Mouse (Mus musculus): ENCODE results near the gene Cd2. TPM values are rescaled to one million over a fixed set of nuclear protein-coding genes. Genes with fewer than 3 reads are reported as not detected.

Gene Cd2
- total RNA-seq, 4 experiments from 2014 or later: not detected

DNA sequence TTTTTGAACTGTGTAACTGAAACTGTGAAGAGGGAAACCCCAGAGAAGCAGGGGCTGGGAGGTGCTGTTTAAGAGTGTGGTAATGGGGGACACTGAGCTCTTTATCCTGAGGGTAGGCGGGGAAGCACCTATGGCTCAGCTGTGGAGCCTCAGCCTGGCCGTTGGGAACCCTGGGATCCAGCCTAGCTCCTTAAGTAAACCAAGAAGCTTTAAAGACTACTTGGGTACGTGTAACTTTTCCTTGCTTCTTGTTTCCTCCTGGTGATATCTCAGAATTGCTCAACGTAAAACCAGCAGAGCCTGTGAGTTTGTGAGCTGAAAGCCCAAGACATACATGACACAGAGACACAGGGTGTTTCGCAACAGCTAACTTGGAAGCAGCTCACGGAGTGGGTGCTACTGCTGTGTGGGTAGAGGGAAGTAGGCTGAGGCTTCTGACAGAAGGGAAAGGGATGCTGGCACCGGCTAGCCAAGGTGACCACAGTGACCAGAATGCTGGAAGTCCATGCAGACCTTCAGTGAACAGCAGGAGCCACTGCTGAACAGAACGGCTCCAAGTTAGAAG, 5.9 kb upstream of the Cd2 start:
- DNase-seq (ENCODE audit: low spot score in 2 of 2): no peak

DNA sequence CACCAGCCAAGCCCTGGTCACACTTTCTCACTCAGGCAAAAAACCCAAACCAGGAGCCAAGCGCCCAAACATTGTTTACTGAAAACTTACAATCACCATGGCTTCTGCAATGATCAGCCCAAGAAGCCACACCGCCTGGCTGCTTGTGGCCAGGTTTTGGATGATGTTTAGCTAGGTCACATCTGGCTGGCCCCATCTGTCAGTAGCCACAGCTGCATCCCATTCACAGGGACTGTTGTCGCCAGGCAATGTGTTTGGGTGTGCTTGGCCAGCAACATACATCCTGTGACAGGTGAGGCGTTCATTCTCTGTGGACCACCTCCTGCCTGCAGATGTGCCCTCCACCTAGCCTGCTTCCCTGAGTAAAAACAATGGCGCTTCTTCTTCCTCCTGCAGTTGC, 4.9 kb upstream of the Cd2 start:
- DNase-seq (ENCODE audit: low spot score in 2 of 2): no peak

DNA sequence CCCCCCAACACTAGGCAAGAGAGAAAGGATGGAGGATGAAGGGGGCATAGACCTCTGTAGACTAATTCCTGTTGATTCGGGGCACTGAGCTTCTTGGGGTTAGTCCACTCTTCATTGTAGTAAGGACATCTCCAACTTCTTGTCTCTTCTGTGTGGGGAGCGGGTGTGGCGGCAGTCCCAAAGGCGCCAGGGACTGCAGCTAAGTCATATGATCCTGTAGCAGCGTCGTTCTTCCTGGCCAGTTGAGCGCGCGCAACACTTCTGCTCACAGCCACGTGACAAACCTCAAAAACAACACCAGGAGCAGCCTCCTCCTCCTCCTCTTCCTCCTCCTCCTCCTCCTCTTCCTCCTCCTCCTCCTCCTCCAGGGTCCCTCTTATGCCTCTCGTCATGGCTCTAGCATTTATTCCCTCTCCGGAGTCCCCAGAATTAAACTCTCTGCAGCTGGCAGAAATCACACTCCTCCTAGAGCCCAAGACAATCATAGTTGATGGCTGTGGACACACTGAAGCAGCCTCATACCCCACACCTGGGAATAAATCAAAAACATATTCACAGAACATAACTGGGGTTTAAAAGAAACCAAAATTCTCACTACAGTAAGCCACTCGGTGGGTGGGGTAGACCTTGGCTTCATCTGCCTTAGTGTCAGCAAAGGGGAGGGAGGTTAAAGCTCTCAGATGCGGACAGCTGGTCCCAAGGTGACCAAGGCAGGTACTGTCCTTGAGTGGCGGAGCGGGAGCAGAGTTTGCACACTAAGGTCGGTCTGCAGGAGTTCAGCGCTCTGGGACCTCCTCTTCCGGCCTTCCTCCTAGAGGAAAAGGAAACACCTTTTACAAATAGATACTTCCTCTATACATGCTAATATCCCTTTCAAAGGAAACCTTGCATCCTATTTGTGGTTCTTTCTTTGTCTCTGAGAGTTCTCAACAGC, 3.1 kb upstream of the Cd2 start:
- no peak for DNase-seq (ENCODE audit: low spot score in 2 of 2)

DNA sequence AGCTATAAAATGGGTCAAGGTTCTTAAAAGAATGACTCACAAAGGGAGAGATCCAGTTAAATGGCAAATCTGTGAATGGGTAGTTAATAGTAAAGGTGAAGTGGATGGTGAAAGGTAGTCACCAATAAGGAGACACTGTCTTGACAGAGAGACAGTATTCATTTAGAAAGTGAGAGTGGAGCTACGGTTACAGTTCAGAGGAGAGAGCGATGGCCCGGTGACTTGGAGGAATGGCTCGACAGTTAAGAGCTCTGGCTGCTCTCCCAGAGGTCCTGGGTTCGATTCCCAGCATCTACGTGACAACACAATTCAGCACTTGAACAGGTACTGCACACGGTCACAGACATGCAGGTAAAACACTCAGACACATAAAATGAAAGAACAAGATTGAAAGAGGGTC, 2.3 kb upstream of the Cd2 start:
- DNase-seq (ENCODE audit: low spot score in 2 of 2): no peak

DNA sequence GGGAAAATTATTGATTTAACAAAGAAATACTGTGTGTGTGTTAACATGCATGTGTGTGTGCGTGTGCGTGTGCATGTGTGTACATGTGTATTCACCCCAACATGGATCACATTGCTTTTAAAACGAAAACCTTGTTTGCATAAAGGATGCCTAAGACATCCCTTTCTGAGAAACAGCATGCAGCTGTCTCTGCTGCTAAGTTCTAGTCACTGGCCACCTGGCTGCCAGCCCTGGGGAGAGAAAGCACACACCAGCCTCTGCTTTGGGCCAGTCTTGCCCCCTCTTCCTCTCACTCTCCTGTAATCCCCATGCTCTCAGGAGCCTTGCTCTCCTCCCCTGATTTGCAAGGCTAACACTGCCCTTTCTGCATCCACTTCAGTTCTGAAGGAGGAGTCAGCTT, 1.7 kb upstream of the Cd2 start:
- DNase-seq (ENCODE audit: low spot score in 2 of 2): no peak

DNA sequence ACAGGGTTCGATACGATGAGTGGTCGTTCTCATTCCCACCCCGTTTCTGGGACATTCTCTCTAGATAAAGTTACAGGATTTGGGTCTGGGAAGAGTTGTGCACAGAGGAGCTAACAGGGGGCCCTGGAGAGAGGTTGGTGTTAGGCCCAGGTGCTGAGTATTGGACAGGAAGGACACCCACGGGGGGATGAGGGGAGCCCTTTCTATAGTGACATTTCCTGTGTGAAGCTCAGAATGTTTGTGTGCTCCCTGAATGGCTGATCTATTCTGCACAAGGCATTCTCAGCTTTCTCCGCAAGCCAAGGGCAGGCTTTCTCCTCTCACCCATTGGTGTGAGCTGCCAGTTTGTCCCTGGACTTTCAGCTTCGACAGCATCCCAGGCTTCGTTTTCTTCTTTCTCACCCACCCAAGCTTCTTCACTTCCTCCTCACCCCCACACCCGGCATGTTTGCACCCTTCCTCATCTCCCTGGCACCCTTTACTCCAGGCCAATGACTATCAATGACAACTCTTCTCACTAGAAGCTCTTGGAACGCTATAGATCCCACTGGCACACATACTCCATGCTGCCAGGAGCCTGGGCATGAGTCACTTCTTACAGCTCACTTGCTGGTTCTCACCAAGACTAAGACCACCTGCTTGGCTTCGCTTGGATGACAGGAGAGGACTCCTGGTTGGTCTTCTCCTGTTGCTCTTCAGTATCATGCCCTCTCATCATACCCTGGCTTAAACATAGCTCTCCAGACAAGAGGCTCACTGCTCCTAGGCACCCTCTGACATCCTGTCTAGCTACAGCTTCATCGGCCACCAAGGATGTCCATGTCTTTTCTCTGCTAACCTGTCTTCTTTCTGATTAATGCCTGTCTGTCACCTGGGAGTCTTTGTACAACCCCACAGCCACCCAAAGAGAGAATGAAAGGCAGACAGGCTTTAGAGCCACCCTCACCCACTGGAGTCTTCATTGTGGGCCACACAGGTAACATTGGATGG, 1.1 kb downstream of the Cd2 start:
- no peak for DNase-seq (ENCODE audit: low spot score in 2 of 2)

DNA sequence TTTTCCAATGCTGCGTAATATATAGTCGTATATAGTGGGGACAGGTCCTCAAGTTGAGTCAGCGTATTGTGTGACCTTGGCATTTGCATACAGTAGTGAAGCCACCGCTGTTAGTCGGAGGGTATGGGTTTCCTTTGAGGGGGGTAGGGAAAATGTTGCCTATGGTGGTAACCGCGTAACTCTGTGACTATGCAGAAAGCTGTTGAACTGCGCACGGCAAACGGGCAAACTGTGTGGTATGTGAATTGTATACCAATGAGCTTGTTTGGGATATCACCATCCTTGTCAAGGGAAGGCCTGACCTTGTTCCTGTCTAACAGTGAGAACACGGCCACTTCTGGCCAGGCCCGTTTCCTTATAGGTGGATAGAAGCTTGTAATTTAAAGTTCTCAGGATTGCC, 1.9 kb downstream of the Cd2 start:
- no peak for DNase-seq (ENCODE audit: low spot score in 2 of 2)

DNA sequence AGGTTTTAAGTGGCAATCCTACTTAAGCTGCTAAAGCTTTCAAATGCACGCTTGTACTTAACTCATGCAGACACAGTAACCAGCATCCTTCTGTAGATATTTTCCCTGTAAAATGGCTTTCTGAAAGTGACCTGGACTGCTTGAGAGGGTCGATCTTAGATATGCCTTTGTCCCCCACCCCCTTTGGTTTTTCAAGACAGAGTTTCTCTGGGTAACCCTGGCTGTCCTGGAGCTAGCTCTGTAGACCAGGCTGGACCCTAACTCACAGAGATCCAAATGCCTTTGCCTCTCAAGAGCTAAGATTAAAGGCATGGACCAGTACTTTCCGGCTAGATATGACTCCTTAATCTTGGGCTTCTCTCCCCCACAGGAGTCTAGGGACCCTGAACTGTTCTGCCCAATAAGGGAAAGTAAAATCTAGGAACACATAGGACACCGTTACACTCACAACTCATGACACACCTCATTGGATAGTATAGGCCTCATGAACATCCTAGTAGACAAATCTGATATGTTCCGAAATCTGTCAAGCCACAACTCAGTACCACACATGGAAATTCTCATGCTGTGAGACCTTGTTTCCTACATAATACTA, 2.6 kb downstream of the Cd2 start:
- no peak for DNase-seq (ENCODE audit: low spot score in 2 of 2)

DNA sequence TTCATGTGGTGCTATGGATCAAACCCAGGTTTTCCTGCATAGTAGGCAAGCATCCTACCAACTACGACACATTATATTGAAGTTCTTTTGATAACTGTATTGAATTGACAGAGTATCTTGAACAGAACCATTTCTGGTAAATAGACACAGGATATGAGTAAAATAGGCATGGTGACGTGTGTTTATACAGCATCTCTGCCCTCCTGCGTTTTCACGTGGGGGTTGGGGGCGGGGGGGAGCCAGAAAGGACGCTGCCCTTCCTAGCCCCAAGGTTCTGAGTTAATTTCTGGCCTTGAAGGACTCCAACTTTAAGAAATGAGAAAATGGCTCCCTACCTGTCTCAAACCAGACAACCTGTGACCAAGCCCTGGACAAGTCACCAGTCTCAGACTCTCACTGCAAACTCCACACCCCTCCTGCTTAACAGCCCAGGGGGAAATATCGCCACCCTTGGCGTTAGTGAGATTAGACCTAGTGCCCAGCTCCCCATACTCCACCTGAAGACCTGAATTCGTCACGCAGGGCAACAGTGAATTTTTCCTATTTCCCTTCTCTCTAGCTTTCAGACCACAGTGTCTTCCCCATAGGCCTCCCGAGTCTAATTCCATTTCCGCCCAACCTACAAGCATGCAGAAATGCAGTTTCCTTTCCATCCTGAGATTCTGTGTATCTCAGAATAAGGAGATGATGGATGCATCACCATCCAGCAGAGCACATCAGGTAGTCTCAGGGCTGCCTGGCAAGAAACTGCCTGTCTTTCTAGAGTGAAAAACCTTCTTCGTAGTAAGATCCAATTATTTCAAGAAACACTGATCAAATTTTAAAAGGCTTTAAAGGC, 3.7 kb downstream of the Cd2 start:
- DNase-seq (ENCODE audit: low spot score in 2 of 2): no peak

DNA sequence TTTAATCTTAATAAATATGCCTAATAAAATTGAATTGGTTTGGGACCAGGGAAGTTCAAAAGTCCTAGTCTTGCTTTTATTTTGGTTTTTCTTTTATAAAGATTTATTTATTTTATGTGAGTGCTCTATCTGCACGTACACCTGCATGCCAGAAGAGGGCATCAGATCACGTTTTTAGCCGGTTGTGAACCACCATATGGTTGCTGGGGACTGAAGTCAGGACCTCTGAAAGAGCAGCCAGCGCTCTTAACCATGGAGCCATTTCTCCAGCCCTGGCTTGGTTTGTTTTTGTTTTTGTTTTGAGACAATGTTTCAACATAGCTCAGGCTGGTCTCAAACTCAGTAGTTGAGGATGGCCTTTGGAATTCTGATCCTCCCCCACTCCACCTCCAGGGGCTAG, 4.3 kb downstream of the Cd2 start:
- no peak for DNase-seq (ENCODE audit: low spot score in 2 of 2)

DNA sequence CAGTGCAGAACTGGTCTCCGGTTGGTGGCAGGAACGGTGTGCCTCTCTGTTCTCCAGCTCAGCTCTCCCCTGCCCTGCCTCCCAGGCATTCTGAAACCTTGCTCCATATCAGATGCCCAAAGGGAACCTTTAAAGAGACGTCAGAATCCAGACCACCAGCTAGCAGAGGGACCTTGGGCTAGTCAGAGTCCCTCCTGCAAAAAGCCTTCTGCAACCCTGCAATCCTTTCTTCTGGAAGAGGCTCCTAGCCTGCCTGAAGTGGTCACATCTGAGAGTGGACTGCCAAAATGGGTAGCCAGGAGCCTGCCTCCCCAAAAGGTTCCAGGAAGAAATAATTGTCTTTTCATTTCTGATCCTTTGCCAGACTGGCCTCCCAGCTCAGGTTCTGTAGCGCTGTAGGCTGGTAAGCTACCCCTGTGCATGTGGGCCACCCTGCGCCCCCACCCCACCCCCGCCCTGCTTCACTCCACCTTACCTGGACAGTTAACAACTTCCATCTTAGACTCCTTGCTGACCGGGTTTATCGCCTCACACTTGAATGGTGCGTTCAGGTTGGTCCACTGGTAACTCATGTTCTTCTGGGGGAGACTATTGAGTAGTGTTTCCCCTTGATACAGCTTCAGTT, 5.1 kb downstream of the Cd2 start:
- no peak for DNase-seq (ENCODE audit: low spot score in 2 of 2)

DNA sequence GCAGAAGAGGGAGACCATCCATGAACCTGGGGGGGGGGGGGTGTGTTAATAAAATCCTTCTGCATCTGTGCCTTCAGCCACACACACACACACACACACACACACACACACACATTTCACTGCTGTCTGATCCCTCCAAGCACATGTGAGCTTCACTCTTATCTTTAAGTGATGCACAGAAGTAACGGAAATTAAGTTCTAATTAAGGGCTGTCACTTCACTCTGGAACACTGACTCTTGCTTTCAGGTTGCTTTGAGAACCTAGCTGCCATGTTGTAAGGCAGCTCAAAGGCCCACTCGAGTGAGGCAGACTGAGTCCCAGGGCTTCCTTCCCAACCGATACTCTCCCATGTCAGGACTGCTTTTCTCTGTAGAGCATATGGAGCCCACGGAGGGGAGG, 5.9 kb downstream of the Cd2 start:
- DNase-seq (ENCODE audit: low spot score in 2 of 2): no peak

DNA sequence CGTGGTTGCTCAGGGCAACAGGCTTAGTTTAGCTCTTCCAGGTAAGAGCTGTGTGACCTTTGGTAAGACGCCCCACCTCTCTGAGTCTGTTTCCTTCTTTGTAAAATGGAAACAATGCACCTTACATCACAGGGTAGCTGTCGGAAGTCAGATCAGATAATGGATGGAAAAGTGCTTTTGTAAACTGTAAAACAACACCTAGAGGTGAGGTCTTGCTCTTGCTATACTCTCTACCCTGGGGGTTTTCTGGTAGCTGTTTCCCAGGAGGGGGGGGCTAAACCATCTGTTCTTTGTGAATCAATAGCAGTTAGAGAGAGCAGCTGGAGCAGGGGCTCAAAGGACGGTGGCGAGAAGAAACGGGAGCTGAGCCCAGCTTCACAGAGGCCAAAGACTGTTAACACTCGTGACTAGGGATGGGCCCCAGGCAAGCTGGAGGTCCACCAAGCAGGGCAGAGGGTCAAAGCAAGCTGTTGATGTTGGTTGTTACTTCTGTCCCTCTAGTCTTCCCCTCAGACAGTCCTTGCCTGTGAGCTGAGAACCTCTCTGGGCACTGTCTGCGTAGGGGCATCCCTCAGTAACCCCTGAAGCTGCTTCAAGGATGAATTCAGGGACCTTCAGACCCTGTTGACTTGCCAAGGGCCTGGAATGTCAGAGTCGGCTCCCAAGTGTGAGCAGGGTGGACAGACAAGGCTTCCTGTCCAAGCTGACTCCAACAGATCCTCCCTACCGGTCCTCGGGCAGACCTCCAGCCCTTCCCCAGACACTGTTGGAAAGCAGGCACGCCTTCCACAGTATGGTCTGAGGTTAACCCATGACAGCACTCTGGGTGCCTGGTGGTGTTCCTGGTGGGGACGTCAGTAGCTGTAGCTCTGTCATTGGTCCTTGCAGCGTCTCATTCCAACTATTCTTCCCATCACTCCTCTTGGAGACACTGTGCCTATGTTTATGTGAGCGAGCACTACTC, 7.1 kb downstream of the Cd2 start:
- DNase-seq (ENCODE audit: low spot score in 2 of 2): no peak

DNA sequence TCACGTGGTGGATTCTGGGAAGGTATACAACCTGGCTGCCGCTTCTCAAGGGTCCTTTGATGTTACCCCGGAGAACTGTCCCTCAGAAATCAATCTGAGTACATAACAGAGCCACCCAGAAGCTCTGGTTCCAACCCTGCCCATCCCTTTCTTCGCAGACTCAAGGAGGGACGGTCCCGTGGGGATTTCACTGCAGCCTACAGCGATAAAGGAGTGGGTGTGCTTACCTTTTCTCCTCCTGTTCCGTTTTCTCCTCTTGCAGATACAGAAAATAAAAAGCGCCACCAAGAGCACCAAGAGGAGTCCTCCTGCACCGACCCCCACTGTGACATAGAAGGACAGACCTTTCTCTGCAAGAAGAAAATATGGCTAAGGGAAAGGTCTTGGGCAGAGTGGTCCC, 8.2 kb downstream of the Cd2 start:
- DNase-seq (ENCODE audit: low spot score in 2 of 2): no peak

DNA sequence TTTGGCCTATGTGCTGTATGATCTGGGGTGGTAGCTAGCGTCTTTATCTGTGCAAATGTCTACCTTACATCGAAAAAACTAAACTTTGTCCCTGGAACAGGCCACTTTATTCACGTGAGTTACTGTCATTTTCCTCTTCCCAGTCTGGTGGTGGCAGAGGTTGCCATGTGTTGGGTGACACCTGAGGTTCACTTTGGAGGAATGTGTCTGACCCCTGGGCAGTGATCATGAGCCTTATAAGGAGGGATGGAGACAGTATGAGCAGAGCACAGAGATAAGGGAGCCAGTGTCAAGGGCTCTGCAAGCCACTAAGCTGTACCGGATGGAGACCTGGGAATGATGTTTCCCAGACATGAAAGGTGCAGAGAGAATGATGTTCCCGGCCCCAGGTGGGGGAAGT, 9.3 kb downstream of the Cd2 start:
- DNase-seq (ENCODE audit: low spot score in 2 of 2): no peak

DNA sequence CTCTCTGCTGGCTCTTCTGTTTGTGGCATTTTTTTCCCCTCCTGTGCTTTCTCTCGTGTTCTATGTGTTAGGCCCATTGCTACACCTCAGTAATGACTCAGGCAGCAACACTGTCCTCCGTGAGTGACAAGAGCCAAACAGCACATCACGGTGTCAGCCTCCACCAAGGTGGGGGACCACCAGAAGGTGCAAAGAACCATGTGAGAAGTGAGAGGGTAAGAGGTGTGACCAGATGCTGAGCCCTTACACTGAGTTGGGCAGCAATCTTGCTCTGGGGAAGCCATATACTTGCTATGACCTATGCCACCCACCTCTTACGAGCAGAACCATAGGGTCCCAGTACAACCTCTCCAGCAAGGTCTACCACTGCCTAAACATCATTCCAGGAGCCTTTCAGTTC, 9.9 kb downstream of the Cd2 start:
- DNase-seq (ENCODE audit: low spot score in 2 of 2): no peak

DNA sequence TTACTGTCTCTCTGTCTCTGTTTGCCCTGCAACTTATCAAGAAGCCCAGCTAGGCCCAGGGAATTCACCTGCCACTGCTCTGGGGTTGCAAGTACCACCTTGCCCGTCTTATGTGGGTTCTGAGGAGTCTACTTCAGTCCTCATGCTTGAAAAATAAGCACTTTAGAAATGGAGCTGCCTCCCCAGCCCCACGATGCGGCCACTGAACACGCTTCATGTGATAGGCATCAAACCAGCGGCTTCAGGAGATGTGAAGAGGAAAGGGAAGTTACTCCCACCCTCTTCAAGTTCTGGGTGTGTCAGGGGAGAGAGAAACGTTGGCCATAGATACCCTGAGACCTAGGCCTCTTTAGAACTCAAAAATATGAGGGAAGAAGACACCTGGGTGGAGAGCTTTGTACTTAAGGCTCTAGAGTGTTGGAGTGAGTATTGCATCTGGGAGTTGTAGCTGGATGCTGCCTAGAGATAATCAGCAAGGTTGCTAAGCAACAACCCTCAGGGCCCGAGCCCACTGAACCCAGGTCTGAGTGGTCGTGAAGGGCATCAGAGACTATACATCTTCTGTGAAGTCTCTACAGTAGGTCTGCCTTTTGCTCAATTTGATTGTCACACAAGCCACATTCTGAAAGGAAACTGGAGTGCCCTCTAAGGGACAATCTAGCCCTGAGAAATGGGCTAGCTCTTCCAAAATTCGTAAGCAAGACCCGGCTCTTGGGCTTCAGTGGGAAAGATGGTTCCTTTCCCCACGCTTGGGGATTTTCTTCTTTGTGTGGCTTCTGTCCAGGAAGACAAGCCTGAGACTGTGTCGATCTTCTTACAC, 11.0 kb downstream of the Cd2 start:
- DNase-seq (ENCODE audit: low spot score in 2 of 2): no peak

DNA sequence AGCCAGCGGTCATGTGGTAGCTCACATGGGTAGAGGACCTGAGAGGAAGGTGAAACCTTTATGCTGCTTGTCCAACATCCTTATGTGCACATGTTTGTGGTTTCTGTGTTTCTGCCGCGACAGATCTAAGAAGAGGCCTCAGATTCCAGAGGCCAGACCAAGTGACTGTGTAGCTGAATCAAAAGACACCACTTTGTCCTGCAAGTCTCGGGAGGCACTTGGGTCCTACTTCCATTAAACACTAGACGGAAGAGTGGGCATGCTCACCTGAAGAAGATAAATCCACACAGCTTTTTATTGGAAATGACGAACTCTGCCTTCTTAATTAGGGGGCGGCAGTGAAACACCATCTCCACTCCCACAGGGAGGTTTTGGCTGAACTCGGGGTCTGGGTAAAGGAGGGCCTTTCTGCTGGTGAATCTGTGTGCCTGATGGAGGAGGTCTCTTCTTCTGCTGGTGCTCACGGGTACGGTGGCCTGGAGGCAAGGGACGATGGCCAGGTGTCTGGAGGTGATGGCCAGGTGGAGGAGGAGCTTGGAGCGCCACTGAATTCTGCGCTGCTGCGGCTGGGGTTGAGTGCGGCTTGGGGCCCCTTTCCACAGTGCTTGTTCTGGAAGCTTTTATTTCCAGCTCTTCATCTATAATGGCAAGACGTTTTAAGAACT, 12.0 kb downstream of the Cd2 start:
- DNase-seq (ENCODE audit: low spot score in 2 of 2): no peak
